Mouse (Mus musculus): ENCODE results near the gene Abr. TPM values are rescaled to one million over a fixed set of nuclear protein-coding genes. Genes with fewer than 3 reads are reported as not detected.
A peak's percentile ranks its signal among the peaks of the same experiment; 100 is the strongest.

The Abr gene
- polyA plus RNA-seq, 1 experiment from 2014 or later = 21.6 TPM

DNA sequence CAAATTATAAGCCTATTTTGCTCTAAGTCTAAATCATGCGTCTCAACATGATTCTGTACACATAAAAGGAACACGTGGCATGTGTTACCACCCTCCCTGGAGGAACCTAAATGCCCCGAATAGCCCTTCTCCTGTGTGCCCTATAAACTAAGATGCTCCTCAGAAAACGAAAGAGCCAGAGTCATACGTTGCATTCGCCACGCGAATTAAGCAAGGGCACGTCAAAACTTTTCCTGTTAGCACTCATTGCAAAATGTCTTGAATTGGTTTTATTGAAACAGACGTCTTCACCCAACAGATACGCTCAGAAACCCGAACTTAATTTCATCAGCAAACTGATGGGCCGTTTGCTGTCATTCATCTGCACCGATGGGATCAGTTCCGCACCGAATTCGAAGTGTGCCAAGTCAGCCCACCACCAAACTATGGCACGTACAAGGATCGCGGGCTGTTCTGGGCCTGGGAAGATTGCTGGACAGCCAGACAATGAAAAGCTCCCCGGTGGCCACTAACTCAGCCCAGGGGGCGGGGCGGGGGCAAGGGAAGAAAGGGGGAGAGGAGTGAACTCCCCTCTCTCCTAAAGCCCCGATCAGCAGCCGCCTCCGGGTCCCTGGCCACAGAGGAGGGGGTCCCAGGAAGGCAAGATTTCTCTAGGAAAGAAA lies 224.3 kb downstream of the Abr start:
- Histone ChIP-seq H3K9me3 (ENCODE audit: control insufficient read depth, low read length) (no peaks in the 10 kb centered on the region), H3K27ac (ENCODE audit: low read length) (peak overlapping the region; percentile 81), H3K9ac (ENCODE audit: low read length) (peak overlapping the region; percentile 82), H3K27me3 (ENCODE audit: control insufficient read depth, insufficient read depth, low read depth, low read length) (no peaks in the 10 kb centered on the region), H3K4me2 (ENCODE audit: low read depth, low read length) (peak overlapping the region; percentile 96), H3K4me1 (replicated peaks; ENCODE audit: control insufficient read depth, insufficient read depth, low read length) (peaks cover 6% of the 10 kb centered on the region; the same call in 1 of the 2 replicates), H3K36me3 (ENCODE audit: control insufficient read depth, insufficient read depth, low read length) (no peaks in the 10 kb centered on the region), H3K4me3 (ENCODE audit: low read length) (peak overlapping the region; percentile 82)
- 1% methylated on average over 26 of the region's 26 CpGs for WGBS
- ATAC-seq (ENCODE audit: low read depth) = peak; percentile 27

DNA sequence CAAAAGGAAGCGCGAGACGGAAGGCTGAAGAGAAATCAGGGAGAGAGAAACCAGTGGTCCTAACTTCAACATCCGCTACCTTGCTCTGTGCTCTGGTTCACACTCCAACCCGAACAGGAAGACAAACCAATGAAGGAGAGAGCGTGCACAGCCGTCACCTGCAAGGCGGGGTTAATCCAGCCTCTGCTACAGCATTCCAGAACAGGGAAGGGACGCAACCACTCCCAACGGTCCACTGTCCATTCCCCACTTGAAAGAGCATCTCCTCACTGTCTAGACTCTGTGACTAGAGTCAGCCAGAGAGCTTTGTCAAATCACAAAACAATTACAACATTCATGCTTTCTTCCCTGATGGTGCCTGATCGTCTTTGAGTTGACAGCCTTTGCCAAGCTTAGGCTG lies 229.1 kb downstream of the Abr start:
- no peak for ATAC-seq (ENCODE audit: low read depth)
- Histone ChIP-seq H3K9me3 (ENCODE audit: control insufficient read depth, low read length) (no peaks in the 10 kb centered on the region), H3K4me1 (replicated peaks; ENCODE audit: control insufficient read depth, insufficient read depth, low read length) (peaks cover 9% of the 10 kb centered on the region), H3K4me3 (ENCODE audit: low read length) (no peak overlapping the region), H3K27ac (ENCODE audit: low read length) (no peak overlapping the region), H3K9ac (ENCODE audit: low read length) (no peak overlapping the region), H3K4me2 (ENCODE audit: low read depth, low read length) (no peak overlapping the region), H3K36me3 (ENCODE audit: control insufficient read depth, insufficient read depth, low read length) (no peaks in the 10 kb centered on the region), H3K27me3 (ENCODE audit: control insufficient read depth, insufficient read depth, low read depth, low read length) (no peaks in the 10 kb centered on the region)
- WGBS = 89% methylated on average over 11 of the region's 11 CpGs

DNA sequence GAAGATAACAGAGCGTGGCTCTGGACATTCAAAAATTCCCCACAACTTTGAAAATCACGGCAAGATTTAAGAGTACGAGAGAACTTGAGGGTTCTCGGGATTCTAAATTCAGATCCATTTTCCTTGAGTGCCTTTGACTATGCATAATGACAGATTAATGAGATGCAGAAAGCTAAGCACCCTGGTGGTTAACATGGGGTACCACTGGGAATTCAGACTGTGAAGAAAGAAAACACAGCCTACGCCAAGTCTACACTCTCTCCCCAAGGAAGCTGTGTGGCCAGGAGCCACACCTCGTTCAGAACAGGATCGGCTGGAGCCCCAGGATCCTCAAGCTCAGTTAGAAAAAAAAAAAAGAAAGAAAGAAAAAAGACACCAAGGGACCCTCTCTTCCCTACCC lies 229.6 kb downstream of the Abr start:
- no peak overlapping the region for H3K4me2 ChIP-seq (ENCODE audit: low read depth, low read length)
- H3K36me3 ChIP-seq (ENCODE audit: control insufficient read depth, insufficient read depth, low read length) = no peaks in the 10 kb centered on the region
- no peaks in the 10 kb centered on the region for H3K9me3 ChIP-seq (ENCODE audit: control insufficient read depth, low read length)
- no peaks in the 10 kb centered on the region; the same call in 1 of the 2 replicates for H3K27me3 ChIP-seq (ENCODE audit: control insufficient read depth, insufficient read depth, low read depth, low read length)
- no peak overlapping the region for H3K9ac ChIP-seq (ENCODE audit: low read length)
- WGBS = 74% methylated on average over 7 of the region's 7 CpGs
- no peak overlapping the region for H3K27ac ChIP-seq (ENCODE audit: low read length)
- no peak overlapping the region for H3K4me3 ChIP-seq (ENCODE audit: low read length)
- ATAC-seq (ENCODE audit: low read depth) = no peak
- peaks cover 9% of the 10 kb centered on the region for H3K4me1 ChIP-seq (replicated peaks; ENCODE audit: control insufficient read depth, insufficient read depth, low read length)

DNA sequence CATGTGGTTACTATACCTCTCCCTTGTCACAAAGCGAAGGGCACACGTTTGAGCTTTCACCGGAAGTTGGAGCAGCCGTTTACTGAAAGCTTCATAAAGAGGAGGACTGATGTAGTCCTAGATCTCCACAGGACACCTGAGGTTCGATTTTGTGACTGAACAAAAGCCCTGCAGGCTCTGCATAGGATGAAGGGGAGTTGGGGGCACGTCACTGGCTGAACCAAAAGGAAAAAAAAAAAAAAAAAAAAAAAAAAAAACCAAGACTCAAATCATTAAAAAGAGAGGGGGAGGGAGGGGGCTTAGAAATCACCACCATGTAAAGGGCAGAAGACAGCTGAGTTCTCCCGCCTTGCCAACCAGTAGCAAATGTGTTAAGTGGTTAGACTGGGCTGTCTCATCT lies 233.4 kb downstream of the Abr start:
- Histone ChIP-seq H3K27ac (ENCODE audit: low read length) (no peak overlapping the region), H3K9me3 (ENCODE audit: control insufficient read depth, low read length) (no peaks in the 10 kb centered on the region), H3K9ac (ENCODE audit: low read length) (no peak overlapping the region), H3K4me2 (ENCODE audit: low read depth, low read length) (peak overlapping the region; percentile 7; the same call in 1 of the 2 replicates), H3K27me3 (ENCODE audit: control insufficient read depth, insufficient read depth, low read depth, low read length) (peaks cover 2% of the 10 kb centered on the region; the same call in 1 of the 2 replicates), H3K4me3 (ENCODE audit: low read length) (no peak overlapping the region), H3K4me1 (replicated peaks; ENCODE audit: control insufficient read depth, insufficient read depth, low read length) (peaks cover 17% of the 10 kb centered on the region), H3K36me3 (ENCODE audit: control insufficient read depth, insufficient read depth, low read length) (no peaks in the 10 kb centered on the region)
- ATAC-seq (ENCODE audit: low read depth) = no peak
- 17% methylated on average over 7 of the region's 7 CpGs for WGBS

DNA sequence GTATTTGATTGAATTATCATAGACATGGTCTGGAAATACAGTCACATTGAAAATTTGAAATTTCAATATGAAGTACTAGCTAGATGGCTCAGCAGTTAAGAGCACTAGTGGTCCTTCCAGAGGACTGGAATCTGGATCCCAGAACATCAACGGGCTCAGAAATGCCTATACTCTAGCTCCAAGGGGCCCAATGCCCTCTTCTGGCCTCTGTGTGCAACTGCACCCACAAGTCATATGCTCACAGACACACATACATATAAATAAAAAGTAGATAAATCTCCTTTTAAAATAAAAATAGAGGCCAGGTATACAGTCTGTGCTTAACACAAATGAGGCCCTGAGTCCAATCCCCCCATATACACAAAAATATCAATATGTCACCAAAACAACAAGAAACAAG lies 235.0 kb downstream of the Abr start:
- H3K27me3 ChIP-seq (ENCODE audit: control insufficient read depth, insufficient read depth, low read depth, low read length) = peaks cover 2% of the 10 kb centered on the region; the same call in 1 of the 2 replicates
- H3K4me3 ChIP-seq (ENCODE audit: low read length) = no peak overlapping the region
- no peaks in the 10 kb centered on the region for H3K36me3 ChIP-seq (ENCODE audit: control insufficient read depth, insufficient read depth, low read length)
- H3K4me2 ChIP-seq (ENCODE audit: low read depth, low read length) = no peak overlapping the region
- 81% methylated on average over 1 of the region's 1 CpGs for WGBS
- H3K9ac ChIP-seq (ENCODE audit: low read length) = no peak overlapping the region
- H3K4me1 ChIP-seq (replicated peaks; ENCODE audit: control insufficient read depth, insufficient read depth, low read length) = peaks cover 17% of the 10 kb centered on the region
- no peak for ATAC-seq (ENCODE audit: low read depth)
- no peaks in the 10 kb centered on the region for H3K9me3 ChIP-seq (ENCODE audit: control insufficient read depth, low read length)
- H3K27ac ChIP-seq (ENCODE audit: low read length) = no peak overlapping the region

DNA sequence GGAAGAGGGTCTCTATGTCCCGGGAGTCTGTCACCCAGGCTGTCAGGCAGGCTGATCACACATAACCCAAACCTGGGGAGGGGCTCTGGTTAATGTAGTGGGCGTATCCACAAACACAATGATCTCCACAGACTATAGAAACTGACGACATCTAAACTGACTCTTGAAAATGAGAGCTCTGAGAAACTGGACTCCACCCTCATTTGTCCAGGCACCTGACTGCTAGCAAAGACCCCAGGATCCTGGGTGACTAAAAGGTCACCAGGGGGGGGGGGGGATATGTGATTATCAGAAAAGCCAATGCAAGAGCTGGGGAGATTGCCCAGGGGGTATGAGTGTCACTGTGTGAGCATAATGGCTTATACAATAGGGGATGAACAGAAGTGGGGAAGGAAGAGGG lies 236.4 kb downstream of the Abr start:
- WGBS = 59% methylated on average over 3 of the region's 3 CpGs
- Histone ChIP-seq H3K4me1 (replicated peaks; ENCODE audit: control insufficient read depth, insufficient read depth, low read length) (peaks cover 17% of the 10 kb centered on the region), H3K4me2 (ENCODE audit: low read depth, low read length) (no peak overlapping the region), H3K27ac (ENCODE audit: low read length) (no peak overlapping the region), H3K36me3 (ENCODE audit: control insufficient read depth, insufficient read depth, low read length) (no peaks in the 10 kb centered on the region), H3K27me3 (ENCODE audit: control insufficient read depth, insufficient read depth, low read depth, low read length) (peaks cover 6% of the 10 kb centered on the region), H3K9ac (ENCODE audit: low read length) (no peak overlapping the region), H3K9me3 (ENCODE audit: control insufficient read depth, low read length) (no peaks in the 10 kb centered on the region), H3K4me3 (ENCODE audit: low read length) (no peak overlapping the region)
- no peak for ATAC-seq (ENCODE audit: low read depth)

DNA sequence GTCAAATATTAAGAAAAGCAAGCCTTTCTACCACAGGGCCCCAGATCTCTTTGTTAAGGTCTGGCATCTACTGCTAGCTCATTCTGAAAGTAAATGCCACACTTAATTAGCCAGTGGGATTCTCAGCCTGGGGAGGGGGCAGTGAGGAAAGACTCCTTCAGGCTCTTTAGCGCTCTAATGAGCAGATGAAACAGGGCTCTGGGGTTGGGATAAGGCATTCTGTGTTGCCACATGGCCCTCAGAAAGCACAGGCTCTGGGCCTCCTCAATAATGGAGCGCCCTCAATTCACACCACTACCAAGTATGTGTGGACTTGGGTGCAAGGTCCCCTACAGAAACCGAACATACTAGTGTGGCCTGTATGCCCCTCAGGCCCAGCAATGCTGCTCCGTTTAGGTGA lies 237.1 kb downstream of the Abr start:
- 77% methylated on average over 4 of the region's 4 CpGs for WGBS
- H3K27me3 ChIP-seq (ENCODE audit: control insufficient read depth, insufficient read depth, low read depth, low read length) = peaks cover 6% of the 10 kb centered on the region
- H3K4me2 ChIP-seq (ENCODE audit: low read depth, low read length) = no peak overlapping the region
- H3K4me3 ChIP-seq (ENCODE audit: low read length) = no peak overlapping the region
- no peaks in the 10 kb centered on the region for H3K36me3 ChIP-seq (ENCODE audit: control insufficient read depth, insufficient read depth, low read length)
- H3K27ac ChIP-seq (ENCODE audit: low read length) = no peak overlapping the region
- no peak for ATAC-seq (ENCODE audit: low read depth)
- no peak overlapping the region for H3K9ac ChIP-seq (ENCODE audit: low read length)
- no peaks in the 10 kb centered on the region for H3K9me3 ChIP-seq (ENCODE audit: control insufficient read depth, low read length)
- H3K4me1 ChIP-seq (replicated peaks; ENCODE audit: control insufficient read depth, insufficient read depth, low read length) = peaks cover 22% of the 10 kb centered on the region

DNA sequence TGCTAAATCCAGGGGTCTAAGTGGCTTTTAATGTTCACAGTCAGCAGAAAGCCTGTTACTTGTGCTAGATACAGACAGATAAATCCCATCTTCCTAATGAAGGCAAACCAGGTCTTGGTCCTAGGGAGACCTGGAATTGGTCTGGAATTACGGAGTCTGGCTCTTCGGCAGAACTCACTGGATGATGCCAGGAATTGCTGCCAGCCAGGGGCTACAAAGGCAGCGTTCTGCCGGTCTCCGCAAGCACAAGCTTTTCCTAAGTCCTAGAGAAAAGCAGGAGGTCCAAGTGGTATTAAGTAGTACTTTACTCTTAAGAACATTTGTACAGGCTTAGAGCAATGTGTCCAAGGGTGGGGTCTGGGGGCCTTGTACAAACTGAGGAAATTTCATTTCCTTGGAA lies 237.8 kb downstream of the Abr start:
- no peak overlapping the region for H3K4me2 ChIP-seq (ENCODE audit: low read depth, low read length)
- no peaks in the 10 kb centered on the region for H3K36me3 ChIP-seq (ENCODE audit: control insufficient read depth, insufficient read depth, low read length)
- peaks cover 26% of the 10 kb centered on the region for H3K4me1 ChIP-seq (replicated peaks; ENCODE audit: control insufficient read depth, insufficient read depth, low read length)
- H3K9ac ChIP-seq (ENCODE audit: low read length) = no peak overlapping the region
- peaks cover 6% of the 10 kb centered on the region for H3K27me3 ChIP-seq (ENCODE audit: control insufficient read depth, insufficient read depth, low read depth, low read length)
- H3K27ac ChIP-seq (ENCODE audit: low read length) = no peak overlapping the region
- 50% methylated on average over 5 of the region's 5 CpGs for WGBS
- H3K9me3 ChIP-seq (ENCODE audit: control insufficient read depth, low read length) = no peaks in the 10 kb centered on the region
- no peak overlapping the region for H3K4me3 ChIP-seq (ENCODE audit: low read length)
- ATAC-seq (ENCODE audit: low read depth) = peak; percentile 39

DNA sequence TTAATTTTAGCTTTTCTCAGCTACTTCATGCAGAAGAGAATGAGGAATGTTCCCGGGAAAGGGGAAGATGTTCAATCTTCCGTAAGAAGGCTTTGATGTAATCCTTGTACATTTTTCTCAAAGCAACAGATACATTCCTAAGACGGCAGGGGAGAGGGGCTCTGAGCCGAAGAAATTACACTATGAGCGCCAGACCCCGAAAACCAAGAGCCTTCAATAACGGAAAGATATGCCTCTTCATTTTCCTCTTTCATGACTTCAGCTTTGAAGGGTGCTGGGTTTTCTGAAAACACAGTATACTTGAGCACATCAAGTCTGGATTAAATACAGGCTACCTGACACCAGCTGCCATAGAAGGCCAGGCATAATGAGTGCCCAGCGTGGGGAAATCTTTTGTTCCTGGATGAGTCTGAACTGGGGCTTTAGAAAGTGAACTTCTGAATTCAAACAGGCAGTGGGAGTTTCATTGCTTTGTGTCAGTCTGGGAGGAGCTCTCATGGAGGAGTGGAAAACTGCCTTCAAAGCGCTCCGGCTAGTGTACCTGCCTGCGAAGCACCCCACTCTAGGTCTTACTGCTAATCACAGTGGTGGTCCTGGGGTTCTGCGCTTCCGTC lies 239.3 kb downstream of the Abr start:
- H3K36me3 ChIP-seq (ENCODE audit: control insufficient read depth, insufficient read depth, low read length) = no peaks in the 10 kb centered on the region
- H3K9me3 ChIP-seq (ENCODE audit: control insufficient read depth, low read length) = no peaks in the 10 kb centered on the region
- peaks cover 6% of the 10 kb centered on the region for H3K27me3 ChIP-seq (ENCODE audit: control insufficient read depth, insufficient read depth, low read depth, low read length)
- peaks cover 17% of the 10 kb centered on the region for H3K4me1 ChIP-seq (replicated peaks; ENCODE audit: control insufficient read depth, insufficient read depth, low read length)
- no peak for ATAC-seq (ENCODE audit: low read depth)
- WGBS = 64% methylated on average over 13 of the region's 13 CpGs
- no peak overlapping the region for H3K4me3 ChIP-seq (ENCODE audit: low read length)
- no peak overlapping the region for H3K4me2 ChIP-seq (ENCODE audit: low read depth, low read length)
- H3K27ac ChIP-seq (ENCODE audit: low read length) = no peak overlapping the region
- H3K9ac ChIP-seq (ENCODE audit: low read length) = no peak overlapping the region
